Mouse (Mus musculus) testis, adult 10 weeks (tissue): ENCODE results near the gene Rnf25. TPM values are rescaled to one million over a fixed set of nuclear protein-coding genes. Genes with fewer than 3 reads are reported as not detected.

Source experiments
- polyA plus RNA-seq: library from polyadenylated mRNA; stranded (reverse); fragments of 350-450 nt; fragmentation: Illumina TruSeq; extraction: RNeasy Lipid Tissue Mini Kit (QIAGEN cat#74804); gene quantifications from one replicate; pipeline ENCODE4 v1.2.3, GENCODE M21; 2014; ENCODE audit warnings: low read depth, low replicate concordance

The Rnf25 gene
- 59.3 TPM for polyA plus RNA-seq

GRCm38 (mm10) chr1:74601267-74601962 is at the start of gene Rnf25, which contains the start of gene Stk36:
TSS of gene Rnf25 (minus strand) at chr1:74601397.
TSS of gene Stk36 (plus strand) at chr1:74601445.

GRCm38 (mm10) chr1:74587773-74588445 is 13.3 kb downstream of the Rnf25 start, which contains the start of the genes Zfp142 and Bcs1l:
TSS of gene Zfp142 (minus strand) at chr1:74588246.
TSS of gene Bcs1l (plus strand) at chr1:74588289.

GRCm38 (mm10) chr1:74544184-74544583 is 57.0 kb downstream of the Rnf25 start, which contains the start of gene Usp37:
TSS of gene Usp37 (minus strand) at chr1:74544284.

Other genes with a start within 250 kb of the Rnf25 start
- 8.5 TPM for gene Catip, start 239.3 kb downstream of the Rnf25 start, polyA plus RNA-seq
- gene Slc11a1, start 226.2 kb downstream of the Rnf25 start, polyA plus RNA-seq, result 0.35 TPM
- gene Ctdsp1, start 209.9 kb downstream of the Rnf25 start, polyA plus RNA-seq, result 2.3 TPM
- gene Vil1, start 192.0 kb downstream of the Rnf25 start, polyA plus RNA-seq, result 0.08 TPM
- gene Cnot9, start 95.3 kb downstream of the Rnf25 start, polyA plus RNA-seq, result 38.2 TPM
- 174 TPM for gene Plcd4, start 58.5 kb downstream of the Rnf25 start, polyA plus RNA-seq
- gene Usp37, start 57.1 kb downstream of the Rnf25 start, polyA plus RNA-seq, result 123 TPM
- gene Zfp142, start 13.2 kb downstream of the Rnf25 start, polyA plus RNA-seq, result 3.1 TPM
- 2.4 TPM for gene Bcs1l, start 13.1 kb downstream of the Rnf25 start, polyA plus RNA-seq
- 150 TPM for gene Stk36, start within 50 bp of the Rnf25 start, polyA plus RNA-seq
- gene Ttll4, start 60.3 kb upstream of the Rnf25 start, polyA plus RNA-seq, result 74.8 TPM
- gene Cyp27a1, start 112.2 kb upstream of the Rnf25 start, polyA plus RNA-seq, result 2.7 TPM
- gene Prkag3, start 147.8 kb upstream of the Rnf25 start, polyA plus RNA-seq, result 0.08 TPM
- gene Wnt6, start 170.5 kb upstream of the Rnf25 start, polyA plus RNA-seq, result 2.4 TPM
- not detected for gene Wnt10a, start 190.1 kb upstream of the Rnf25 start, polyA plus RNA-seq